Mouse (Mus musculus) CH12.LX (cell line): ENCODE measurements at regions not wholly inside any gene's neighbourhood (a gene's known extent, or its start where the extent isn't known, plus 50 kb on each side); places are given as distances from the start of the nearest gene placed in this dataset.

Experiments
- CTCF ChIP-seq, 2 experiments: IDR thresholded peaks in 1 of 2; conservative IDR thresholded peaks in 1 of 2; 2 replicates each; pipeline ENCODE4 v1.5.1; 2011 to 2012; ENCODE audit warnings: low read depth in 2 of 2, low read length in 2 of 2, improper control_type of control experiment in 1 of 2, inconsistent platforms in 1 of 2, mild to moderate bottlenecking in 1 of 2, moderate library complexity in 1 of 2
- EP300 ChIP-seq: IDR thresholded peaks from 2 replicates; pipeline ENCODE4 v1.6.1; 2011; ENCODE audit warnings: low read length, improper control_type of control experiment
- ETS1 ChIP-seq: conservative IDR thresholded peaks from 2 replicates; pipeline ENCODE4 v1.6.1; 2012; ENCODE audit warnings: low read depth, mild to moderate bottlenecking, inconsistent platforms, low read length, improper control_type of control experiment, moderate library complexity
- MXI1 ChIP-seq: IDR thresholded peaks from 2 replicates; pipeline ENCODE4 v1.6.1; 2011; ENCODE audit warnings: mild to moderate bottlenecking, low read depth, low read length, improper control_type of control experiment
- POLR2A ChIP-seq: IDR thresholded peaks from 2 replicates; pipeline ENCODE4 v1.6.1; 2011; ENCODE audit warnings: low read depth, mild to moderate bottlenecking, improper control_type of control experiment, low read length

- TF ChIP-seq POLR2A (no peak), CTCF (conservative IDR thresholded peaks at IDR 0.05 in 1 of 2, IDR thresholded peaks at IDR 0.05 in 1 of 2; ENCODE audit: low read depth in 2 of 2, low read length in 2 of 2) (no peak), EP300 (no peak), ETS1 (no peak), MXI1 (no peak)
Measured at GRCm38 (mm10) chr14:86233305-86233704, 907.7 kb downstream of the Diaph3 start.
